Mouse (Mus musculus): ENCODE measurements around the gene Klhdc8b. TPM values are rescaled to one million over a fixed set of nuclear protein-coding genes. Genes with fewer than 3 reads are reported as not detected.

The Klhdc8b gene
- polyA plus RNA-seq (2017; shearing (Covaris generic)) = 1 to 10 TPM; 1.6 to 2.2 TPM

- no peak for ATAC-seq
Observed at GRCm38 (mm10) chr9:108461181-108461631, at the start of gene Klhdc8b. Gene Klhdc8b, minus strand, starts transcription at chr9:108461581.

- ATAC-seq = no peak
Observed at GRCm38 (mm10) chr9:108508776-108509175, 47.4 kb upstream of the Klhdc8b start.

GRCm38 (mm10) chr9:108507619-108508434, 46.4 kb upstream of the Klhdc8b start, which contains the start of gene Qars:
Gene Qars, plus strand, starts transcription at chr9:108507706.
- ATAC-seq = peak; percentile 100

DNA sequence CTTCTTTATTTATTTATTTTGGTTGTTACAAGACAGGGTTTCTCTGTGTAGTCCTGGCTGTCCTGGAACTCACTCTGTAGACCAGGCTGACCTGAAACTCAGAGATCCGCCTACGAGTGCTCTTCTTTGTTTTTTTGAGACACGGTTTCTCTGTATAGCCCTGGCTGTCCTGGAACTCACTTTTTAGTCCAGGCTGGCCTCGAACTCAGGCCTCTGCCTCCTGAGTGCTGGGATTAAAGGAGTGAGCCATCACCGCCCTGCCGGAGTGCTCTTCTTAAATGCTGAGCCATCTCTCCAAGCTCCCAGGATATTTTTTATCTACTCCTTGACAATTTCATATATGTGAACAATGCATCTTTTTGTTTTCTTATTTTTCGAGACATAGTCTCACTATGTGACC, 45.5 kb upstream of the Klhdc8b start:
- no peak for ATAC-seq

DNA sequence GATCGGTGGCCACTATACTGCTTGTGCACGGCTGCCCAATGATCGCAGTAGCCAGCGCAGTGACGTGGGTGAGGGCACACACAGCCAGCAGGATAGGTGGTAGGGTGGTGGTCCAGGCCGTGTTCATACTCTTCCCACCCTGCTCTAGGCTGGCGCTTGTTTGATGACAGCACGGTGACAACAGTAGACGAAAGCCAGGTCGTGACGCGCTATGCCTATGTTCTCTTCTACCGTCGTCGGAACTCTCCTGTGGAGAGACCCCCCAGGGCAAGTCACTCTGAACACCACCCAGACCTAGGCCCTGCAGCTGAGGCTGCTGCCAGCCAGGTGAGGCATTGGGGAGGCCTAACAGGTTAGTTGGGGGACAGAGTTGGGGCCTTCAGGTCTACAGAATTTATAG, 38.6 kb upstream of the Klhdc8b start:
- no peak for ATAC-seq

- ATAC-seq = no peak
Observed at GRCm38 (mm10) chr9:108499231-108499630, 37.9 kb upstream of the Klhdc8b start.

DNA sequence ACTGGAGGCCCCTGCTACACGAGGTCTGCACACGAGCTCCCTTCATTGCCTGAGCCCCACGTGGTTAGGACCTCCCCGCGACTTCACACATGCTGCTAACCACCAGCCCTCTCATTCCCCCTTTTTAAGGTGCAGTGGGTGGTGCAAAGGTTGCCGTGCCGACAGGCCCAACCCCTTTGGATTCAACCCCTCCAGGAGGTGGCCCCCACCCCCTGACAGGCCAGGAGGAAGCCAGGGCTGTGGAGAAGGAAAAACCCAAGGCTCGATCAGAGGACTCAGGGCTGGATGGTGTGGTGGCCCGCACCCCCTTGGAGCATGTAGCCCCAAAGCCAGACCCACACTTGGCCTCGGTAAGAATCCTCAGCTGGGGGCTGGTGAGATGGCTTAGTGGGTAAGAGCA, 33.5 kb upstream of the Klhdc8b start:
- no peak for ATAC-seq

DNA sequence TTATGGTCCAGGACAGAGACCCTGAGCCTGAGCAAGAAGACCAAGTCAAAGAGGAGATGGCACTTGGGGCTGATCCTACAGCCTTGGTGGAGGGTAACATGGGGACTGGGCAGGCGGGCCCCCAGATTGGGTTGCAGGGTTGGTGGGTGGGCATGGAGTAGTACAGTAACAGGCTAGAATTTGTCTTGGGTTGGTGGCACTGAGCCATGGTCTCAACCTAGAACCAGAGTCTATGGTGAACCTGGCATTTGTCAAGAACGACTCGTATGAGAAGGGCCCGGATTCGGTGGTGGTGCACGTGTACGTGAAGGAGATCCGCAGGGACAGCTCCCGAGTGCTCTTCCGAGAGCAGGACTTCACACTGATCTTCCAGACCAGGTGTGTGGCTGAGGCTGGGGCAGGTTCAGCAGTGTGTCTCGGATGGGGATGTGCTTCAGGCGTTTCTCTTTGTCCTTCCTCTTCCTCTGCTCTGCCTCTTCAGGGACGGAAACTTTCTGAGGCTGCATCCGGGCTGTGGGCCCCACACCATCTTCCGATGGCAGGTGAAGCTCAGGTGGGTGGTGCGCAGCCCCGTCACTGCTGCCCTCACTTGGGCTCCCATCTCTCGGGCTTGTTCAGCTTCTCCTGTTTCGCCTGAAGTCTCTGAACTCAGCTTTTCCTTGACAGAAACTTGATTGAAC, 32.9 kb upstream of the Klhdc8b start:
- no peak for ATAC-seq

GRCm38 (mm10) chr9:108493246-108493645, 31.9 kb upstream of the Klhdc8b start:
- ATAC-seq = no peak

DNA sequence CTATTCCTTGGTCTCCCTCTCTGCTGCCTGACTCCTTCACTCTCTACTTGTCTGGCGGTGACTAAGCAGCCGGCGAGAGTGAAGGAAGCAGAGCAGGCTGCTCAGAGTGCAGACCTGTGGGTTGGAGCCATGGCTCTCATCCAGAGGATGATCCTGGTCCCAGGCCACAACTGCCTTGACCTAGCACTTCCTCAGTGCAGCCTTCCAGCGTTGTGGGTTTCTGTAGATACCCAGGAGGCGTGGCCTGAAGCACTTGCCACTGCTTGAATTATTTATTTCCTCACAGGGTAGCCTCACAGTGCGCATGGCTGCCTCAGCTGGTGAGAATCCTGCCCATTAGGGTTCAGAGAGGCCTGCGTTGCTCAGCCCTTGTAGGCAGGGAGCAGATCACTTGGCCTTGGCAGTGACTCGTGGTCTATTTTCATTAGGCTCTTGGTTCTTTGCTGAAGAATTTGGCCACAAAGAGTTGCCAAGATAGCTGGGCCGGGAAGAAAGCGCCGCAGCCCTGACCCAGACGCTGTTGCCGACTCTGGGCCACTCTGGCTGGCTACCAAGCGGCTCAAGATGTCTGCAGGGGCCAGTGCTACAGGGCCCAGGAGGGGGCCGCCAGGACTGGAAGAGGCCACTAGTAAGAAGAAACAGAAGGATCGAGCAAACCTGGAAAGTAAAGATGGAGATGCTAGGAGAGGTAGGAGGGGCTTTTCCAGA, 30.8 kb upstream of the Klhdc8b start:
- ATAC-seq = no peak

DNA sequence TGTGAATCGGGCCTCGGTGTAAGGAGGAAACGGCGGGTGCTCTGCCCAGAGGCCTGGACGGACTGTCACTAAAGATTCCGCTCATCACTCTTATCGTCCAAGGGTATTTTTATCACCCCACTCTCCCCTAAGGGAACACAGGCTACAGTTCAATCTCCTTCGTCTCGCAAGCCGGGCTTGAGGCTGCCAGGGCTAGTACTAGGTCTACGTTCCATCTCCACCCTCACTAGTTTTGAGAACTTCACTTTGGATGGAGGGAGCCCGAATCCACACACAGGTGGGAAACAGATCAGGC, 29.9 kb upstream of the Klhdc8b start:
- no peak for ATAC-seq

DNA sequence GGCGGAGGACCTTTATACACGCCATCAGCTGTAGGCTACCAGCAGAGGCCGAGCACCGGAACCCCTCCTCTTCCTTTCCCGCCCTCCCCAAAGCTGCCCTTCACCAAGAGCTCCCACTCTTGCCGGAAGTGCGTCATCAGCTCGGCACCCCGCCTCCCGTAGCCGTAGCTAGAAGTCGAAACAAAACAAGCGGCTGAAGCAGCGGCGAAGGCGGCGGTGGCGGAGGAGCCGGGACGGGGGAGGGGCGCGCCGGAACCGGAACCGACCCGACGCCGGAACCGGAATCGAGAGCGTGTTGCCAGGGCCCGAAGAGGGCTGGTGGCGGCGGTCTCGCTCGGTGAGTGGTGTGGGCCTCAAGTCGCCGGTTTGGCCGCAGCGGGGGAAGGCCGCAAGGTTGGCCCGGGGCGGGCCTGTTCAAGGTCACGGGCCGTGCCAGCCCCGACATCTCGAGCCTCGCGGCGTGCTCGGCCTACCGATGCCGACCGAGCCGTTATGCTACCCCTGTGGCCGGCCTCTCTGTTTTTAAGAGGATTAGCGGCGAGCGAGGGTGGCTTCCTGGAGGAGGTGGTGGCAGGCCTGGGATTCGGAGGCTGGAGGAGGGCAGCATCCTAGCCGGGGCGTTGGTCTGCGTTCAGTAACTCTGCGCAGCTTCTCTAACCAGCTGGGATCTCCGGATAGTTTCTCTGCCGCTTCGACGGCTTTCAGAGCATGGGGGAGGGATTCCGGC, 29.3 kb upstream of the Klhdc8b start, which contains the start of gene Usp19:
Gene Usp19 (plus strand): TSS at position 44 of the 727 bp plus-strand sequence.
- peak; percentile 92 for ATAC-seq

- ATAC-seq = peak; percentile 18
Observed at GRCm38 (mm10) chr9:108489702-108490558, 28.5 kb upstream of the Klhdc8b start.

DNA sequence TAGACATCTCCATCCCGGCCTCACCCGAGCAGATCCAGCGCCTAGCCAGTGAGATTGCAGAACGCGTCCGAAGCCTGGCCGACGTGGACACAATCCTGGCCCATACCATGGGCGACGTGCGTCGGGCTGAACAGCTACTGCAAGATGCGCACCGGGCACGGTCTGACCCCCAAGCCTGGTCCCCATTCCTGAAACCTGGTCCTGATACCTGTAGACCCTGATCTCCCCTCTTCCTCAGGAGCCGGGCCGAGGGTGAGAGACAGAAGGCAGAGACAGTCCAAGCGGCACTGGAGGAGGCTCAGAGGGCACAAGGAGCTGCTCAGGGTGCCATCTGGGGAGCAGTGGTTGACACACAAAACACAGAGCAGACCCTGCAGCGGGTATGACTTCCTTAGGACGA, 27.8 kb upstream of the Klhdc8b start:
- no peak for ATAC-seq

DNA sequence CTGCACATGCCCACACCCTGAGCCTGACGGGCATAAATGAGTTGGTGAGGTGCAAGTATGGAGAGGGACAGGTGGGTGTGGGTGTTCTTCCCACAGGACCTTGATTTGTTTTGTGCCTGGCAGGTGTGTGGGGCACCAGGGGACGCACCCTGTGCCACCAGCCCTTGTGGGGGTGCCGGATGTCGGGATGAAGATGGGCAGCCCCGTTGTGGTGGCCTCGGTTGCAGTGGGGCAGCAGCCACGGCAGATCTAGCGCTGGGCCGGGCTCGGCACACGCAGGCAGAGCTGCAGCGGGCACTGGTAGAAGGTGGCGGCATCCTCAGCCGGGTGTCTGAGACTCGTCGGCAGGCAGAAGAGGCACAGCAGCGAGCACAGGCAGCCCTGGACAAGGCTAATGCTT, 27.0 kb upstream of the Klhdc8b start:
- ATAC-seq = no peak

DNA sequence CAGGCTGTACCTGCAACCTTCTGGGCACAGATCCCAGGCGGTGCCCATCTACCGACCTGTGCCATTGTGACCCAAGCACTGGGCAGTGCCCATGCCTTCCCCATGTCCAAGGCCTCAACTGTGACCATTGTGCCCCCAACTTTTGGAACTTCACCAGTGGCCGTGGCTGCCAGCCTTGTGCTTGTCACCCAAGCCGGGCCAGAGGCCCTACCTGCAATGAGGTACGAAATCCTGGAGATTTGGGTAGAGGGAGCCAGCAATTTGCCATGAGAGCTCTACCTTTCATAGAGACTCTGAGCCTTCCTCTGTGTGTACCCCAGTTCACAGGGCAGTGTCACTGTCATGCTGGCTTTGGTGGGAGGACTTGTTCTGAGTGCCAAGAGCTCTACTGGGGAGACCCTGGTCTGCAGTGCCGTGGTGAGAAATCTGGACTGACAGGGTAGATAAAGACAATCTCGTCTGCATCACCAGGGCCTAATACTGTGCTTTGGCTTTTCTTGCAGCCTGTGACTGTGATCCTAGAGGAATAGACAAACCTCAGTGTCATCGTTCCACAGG, 25.7 kb upstream of the Klhdc8b start:
- no peak for ATAC-seq

DNA sequence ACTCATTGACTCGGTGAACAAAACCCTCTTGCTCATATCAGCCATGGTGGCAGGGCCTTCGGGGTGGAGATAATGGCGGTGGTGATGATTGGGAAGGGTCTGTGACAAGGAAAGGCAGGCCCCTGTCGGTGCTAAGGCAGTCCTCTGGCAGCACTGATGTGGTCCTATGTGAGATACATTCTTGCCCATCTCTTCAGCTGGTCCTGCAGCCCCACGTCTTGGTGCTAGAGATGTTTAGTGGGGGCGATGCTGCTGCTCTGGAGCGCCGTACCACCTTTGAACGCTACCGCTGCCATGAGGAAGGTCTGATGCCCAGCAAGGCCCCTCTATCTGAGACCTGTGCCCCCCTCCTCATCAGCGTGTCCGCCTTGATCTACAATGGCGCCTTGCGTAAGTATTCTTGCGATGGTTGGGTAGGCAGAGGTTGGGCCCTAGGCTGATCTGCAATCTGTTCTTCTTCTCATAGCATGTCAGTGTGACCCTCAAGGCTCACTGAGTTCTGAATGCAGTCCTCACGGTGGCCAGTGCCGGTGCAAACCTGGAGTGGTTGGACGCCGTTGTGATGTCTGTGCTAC, 24.0 kb upstream of the Klhdc8b start:
- no peak for ATAC-seq

DNA sequence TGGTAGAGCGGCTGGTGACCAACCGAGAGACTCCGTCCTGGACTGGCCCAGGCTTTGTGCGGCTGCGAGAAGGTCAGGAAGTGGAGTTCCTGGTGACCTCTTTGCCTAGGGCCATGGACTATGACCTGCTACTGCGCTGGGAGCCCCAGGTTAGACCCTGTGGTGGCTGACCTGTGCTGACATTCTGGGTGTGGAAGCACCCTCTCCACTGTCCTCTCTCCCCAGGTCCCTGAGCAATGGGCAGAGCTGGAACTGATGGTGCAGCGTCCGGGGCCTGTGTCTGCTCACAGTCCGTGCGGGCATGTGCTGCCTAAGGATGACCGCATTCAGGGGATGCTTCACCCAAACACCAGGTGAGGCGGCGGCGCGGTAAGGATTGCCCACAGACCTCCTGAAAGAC, 22.6 kb upstream of the Klhdc8b start:
- ATAC-seq = no peak

DNA sequence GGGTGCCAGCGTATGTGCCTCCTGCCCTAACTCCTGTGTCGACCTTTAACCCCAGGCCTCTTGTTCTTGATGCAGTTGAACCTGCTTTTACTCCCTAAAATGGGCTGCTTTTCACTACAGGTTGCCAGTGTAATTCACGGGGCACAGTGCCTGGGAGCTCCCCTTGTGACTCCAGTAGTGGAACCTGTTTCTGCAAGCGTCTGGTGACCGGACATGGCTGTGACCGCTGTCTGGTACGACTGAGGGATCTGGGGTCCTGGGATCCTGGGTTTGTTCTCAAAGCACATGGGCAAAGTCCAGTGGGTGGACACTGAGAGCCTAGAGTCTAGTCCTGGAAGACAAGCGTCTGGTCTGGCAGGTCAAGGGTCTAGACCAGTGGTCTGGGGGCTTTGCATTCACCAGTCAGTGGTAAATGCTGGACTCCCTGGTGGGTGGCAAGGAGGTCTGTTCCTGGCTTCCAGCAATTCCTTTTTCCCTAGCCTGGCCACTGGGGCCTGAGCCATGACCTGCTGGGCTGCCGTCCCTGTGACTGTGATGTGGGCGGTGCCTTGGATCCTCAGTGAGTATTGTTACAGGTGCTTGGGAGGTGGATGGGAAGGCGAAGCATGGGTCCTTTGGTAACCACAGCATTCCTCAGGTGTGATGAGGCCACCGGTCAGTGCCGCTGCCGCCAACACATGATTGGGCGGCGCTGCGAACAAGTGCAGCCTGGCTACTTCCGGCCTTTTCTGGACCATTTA, 21.8 kb upstream of the Klhdc8b start:
- ATAC-seq = no peak

DNA sequence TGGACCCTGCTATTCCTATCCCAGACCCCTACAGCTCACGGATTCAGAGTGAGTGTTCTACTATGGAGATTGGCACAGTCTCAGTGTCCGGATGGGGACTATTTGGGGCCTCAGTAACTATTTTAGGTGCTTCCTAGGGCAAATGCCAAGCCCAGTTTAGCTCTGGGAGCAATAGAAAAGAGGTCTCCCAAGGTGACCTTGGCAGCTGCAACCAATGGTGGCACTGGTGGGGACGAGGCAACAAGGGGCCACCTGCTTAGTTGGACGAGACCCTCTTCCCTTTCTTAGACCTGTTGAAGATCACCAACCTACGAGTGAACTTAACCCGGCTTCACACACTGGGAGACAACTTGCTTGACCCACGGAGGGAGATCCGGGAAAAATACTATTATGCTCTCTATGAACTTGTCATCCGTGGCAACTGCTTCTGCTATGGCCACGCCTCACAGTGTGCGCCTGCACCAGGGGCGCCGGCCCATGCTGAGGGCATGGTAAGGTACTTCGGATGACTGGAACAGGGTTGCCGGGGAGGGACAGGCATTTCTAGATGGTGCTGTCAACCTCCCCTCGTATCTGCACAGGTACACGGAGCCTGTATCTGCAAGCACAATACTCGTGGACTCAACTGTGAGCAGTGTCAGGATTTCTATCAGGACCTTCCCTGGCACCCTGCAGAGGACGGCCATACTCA, 20.3 kb upstream of the Klhdc8b start:
- no peak for ATAC-seq

Data from CD4-positive, CD25-positive, alpha-beta regulatory T cell, adult 4 months (primary cell).